Mouse (Mus musculus) gastrocnemius, adult 18-20 months (tissue): ENCODE data around the gene A730015C16Rik. TPM values are rescaled to one million over a fixed set of nuclear protein-coding genes. Genes with fewer than 3 reads are reported as not detected.
A peak's percentile ranks its signal among the peaks of the same experiment; 100 is the strongest.

Experiments used
- DNase-seq: peaks from one replicate; pipeline ENCODE4 v3.0.0; 2021; ENCODE audit warnings: low spot score
- total RNA-seq, 2 experiments: library from RNA; stranded (reverse); gene quantifications; 2 replicates each; pipeline ENCODE4 v1.2.3; 2021

The A730015C16Rik gene
- total RNA-seq, 2 experiments from 2014 or later: not detected

- DNase-seq: peak; percentile 89
These were observed 15.2 kb downstream of the A730015C16Rik start, which contains the start of gene Btf3l4 for GRCm38 (mm10) chr4:108832916-108833827. Btf3l4 (minus strand) TSS chr4:108833614.

DNA sequence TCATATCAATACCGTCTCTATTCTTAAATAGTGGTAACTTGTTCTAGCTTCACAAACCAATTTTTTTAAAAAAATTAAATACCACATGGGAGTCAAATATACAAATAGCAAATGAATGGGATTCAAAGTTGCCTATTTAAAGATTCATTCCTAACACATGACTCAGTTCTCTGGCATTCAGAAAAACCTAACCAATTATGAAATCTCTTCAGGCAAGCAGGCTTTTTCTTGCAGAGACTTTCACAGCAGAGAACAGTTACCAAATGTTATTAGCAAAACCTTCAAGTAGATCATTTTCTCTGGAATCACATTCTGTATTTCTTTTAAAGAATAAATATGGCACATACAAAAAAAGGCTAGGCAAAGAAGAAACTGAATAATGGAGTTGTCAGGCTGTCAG, 17.7 kb downstream of the A730015C16Rik start:
- no peak for DNase-seq

DNA sequence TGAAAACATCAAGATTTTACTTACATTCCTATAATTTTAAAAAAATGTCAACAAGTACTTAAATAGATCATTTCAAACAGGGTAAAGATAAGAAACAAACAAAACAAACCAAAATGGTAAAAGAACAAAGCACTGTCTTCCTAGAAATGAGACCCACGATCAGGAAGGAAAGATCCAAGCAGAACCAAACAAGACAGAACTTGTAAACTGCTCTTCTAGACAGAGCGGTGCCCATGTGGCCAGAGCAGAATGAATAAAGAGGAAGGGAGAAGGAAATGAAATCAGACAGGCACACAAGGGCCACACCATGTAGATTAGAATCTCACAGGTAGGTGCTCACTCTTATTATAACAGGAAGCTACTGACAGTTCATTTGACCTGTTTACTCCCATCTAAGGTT, 21.8 kb downstream of the A730015C16Rik start:
- DNase-seq: no peak

DNA sequence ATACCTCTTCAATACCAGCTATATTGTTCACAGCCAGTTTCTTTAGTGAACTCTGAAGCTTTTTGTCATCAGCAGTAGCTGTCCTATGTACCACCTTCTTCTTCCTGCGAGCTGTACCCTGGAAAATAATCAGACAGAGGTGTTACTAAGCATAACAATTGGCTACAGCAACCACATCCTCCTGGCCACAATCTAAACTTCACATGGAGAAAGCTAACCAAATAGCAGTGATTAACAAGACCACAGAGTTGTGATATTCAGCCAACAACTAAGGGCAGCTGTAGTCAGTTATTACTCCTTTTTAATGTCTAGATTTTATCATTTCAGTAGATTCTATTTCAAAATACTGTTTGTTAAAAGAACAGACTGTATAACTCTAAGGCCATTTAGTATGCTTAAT, 22.3 kb downstream of the A730015C16Rik start:
- no peak for DNase-seq

- no peak for DNase-seq
These were observed 22.7 kb downstream of the A730015C16Rik start for GRCm38 (mm10) chr4:108825677-108826076.

- no peak for DNase-seq
These were observed 36.9 kb downstream of the A730015C16Rik start for GRCm38 (mm10) chr4:108811550-108811949.

- DNase-seq: no peak
These were observed 37.3 kb downstream of the A730015C16Rik start for GRCm38 (mm10) chr4:108811142-108811541.

GRCm38 (mm10) chr4:108803535-108803934, 44.9 kb downstream of the A730015C16Rik start:
- no peak for DNase-seq

DNA sequence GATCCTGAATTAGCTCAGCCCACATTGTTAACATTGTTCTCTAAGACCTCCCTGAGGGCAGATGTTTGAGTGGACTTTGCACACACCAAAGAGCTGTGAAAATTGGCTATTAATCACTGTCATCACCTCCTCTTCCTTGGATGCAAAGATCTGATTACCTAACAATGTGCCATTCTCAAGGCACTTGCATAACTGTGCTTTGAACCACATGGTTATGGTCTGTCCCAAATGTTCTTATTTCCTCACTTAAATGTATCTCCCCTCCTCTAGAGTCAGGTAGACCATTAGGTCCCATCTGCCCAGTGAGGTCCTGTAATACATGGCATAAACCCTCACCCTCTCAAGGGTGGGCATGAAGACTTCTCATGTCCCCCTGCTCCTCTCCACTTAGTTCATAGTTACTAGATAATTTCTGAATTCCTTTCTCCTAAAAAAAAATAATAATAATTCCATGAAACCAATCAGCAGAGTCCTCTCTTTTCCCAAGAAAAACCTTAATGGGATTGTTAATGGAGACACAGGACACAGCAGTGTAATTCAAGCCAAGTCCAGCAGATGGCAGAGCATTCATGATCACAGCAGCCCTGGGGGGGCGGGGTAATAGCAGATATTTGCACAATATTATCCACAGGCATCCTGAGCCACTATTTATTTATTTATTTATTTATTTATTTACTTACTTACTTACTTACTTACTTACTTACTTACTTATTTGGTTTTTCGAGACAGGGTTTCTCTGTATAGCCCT, 50.2 kb downstream of the A730015C16Rik start:
- peak; percentile 69 for DNase-seq

Other genes with a start within 250 kb of the A730015C16Rik start
- gene Cc2d1b, start 228.7 kb downstream of the A730015C16Rik start, total RNA-seq: 10 to 100 TPM; 17.4 to 18.4 TPM
- 1 to 10 TPM in 1 of 2 experiments, under 1 TPM in 1; 0.57 to 1.1 TPM for gene 3110021N24Rik, start 129.0 kb downstream of the A730015C16Rik start, total RNA-seq
- 10 to 100 TPM; 58.2 to 61.6 TPM for gene Zfyve9, start 67.8 kb downstream of the A730015C16Rik start, total RNA-seq
- 10 to 100 TPM; 39.5 to 44.5 TPM for gene Btf3l4, start 15.0 kb downstream of the A730015C16Rik start, total RNA-seq
- 10 to 100 TPM; 10.9 to 12.0 TPM for gene Txndc12, start 14.0 kb downstream of the A730015C16Rik start, total RNA-seq
- 10 to 100 TPM; 21.2 to 24.5 TPM for gene Kti12, start 834 bp downstream of the A730015C16Rik start, total RNA-seq
- gene Rab3b, start 30.4 kb upstream of the A730015C16Rik start, total RNA-seq: under 1 TPM; 0.14 to 0.21 TPM
- 100 to 1,000 TPM; 150 to 152 TPM for gene Nrd1, start 152.0 kb upstream of the A730015C16Rik start, total RNA-seq